Mouse (Mus musculus): ENCODE measurements at regions not wholly inside any gene's neighbourhood (a gene's known extent, or its start where the extent isn't known, plus 50 kb on each side); places are given as distances from the start of the nearest gene placed in this dataset.

DNA sequence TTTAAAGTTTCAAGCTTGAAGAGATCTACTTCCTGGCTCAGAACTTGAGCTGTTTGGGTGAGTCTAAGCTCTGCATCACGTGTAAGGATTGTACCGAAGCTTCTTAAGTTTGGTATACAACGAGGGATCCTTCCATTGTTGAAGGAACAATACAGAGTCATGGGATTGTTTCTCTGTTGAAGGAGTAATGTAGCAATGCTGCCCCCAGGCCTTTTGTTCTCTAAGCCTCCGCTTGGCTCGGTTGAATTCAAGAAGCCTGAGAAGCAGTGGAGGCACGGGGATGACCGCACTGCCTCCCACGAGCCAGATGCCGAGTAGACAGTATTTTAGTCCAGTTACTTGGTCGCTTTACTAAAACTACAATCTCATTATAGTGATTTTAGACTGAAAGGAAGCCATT, 90.9 kb upstream of the Nampt start:
- TF ChIP-seq CTCF (IDR thresholded peaks at IDR 0.05; ENCODE audit: extremely low read depth, insufficient read length, insufficient replicate concordance, low read depth, low read length) (no peak), POLR2A (IDR thresholded peaks at IDR 0.05; ENCODE audit: low read depth, low read length) (no peak)
